Mouse (Mus musculus) spleen, adult 2 months (tissue): ENCODE measurements around the gene Rnf227. TPM values are rescaled to one million over a fixed set of nuclear protein-coding genes. Genes with fewer than 3 reads are reported as not detected.

Experiments used
- DNase-seq, 2 experiments: peaks; one replicate each; pipeline versions ENCODE4 v3.0.0 to v3.0.0-alpha.2; 2012 to 2021; ENCODE audit warnings: low spot score in 2 of 2, low read depth in 1 of 2
- H3K27ac ChIP-seq: fragments of 200-500 bp; 2 replicates; pipeline ENCODE4 v1.5.1; 2012; ENCODE audit warnings: low read length, inconsistent platforms; ENCODE audit not compliant: insufficient read depth
- H3K27me3 ChIP-seq: fragments of 200-500 bp; 2 replicates; pipeline ENCODE4 v1.6.1; 2012; ENCODE audit warnings: mild to moderate bottlenecking, moderate library complexity, low read length, inconsistent platforms; ENCODE audit not compliant: control insufficient read depth, insufficient read depth
- H3K36me3 ChIP-seq: fragments of 200-500 bp; 2 replicates; pipeline ENCODE4 v1.6.1; 2012; ENCODE audit warnings: mild to moderate bottlenecking, low read length, inconsistent platforms; ENCODE audit not compliant: control insufficient read depth, insufficient read depth
- H3K4me1 ChIP-seq: fragments of 200-500 bp; 2 replicates; pipeline ENCODE4 v1.6.1; 2011; ENCODE audit warnings: inconsistent platforms; ENCODE audit not compliant: control insufficient read depth, insufficient read depth, insufficient read length
- H3K4me3 ChIP-seq: fragments of 200-500 bp; 2 replicates; pipeline ENCODE4 v1.5.1; 2011; ENCODE audit warnings: mild to moderate bottlenecking, inconsistent platforms; ENCODE audit not compliant: insufficient read depth, insufficient read length; ENCODE audit errors: extremely low read depth
- CTCF ChIP-seq: fragments of 200-500 bp; IDR thresholded peaks from 2 replicates; pipeline ENCODE4 v1.5.1; 2011; ENCODE audit warnings: mild to moderate bottlenecking, inconsistent platforms; ENCODE audit not compliant: insufficient read depth, insufficient read length, insufficient replicate concordance; ENCODE audit errors: extremely low read depth
- POLR2A ChIP-seq: fragments of 200-500 bp; IDR thresholded peaks from 2 replicates; pipeline ENCODE4 v1.6.1; 2011; ENCODE audit warnings: low read depth, low read length, inconsistent platforms
- WGBS: fragments of 180-500 bp; shearing (Covaris S2); methylation state at CpG from one replicate; pipeline ENCODE4 v1.1.7; 2018; 5-methylcytosine and 5-hydroxymethylcytosine counted together
- polyA plus RNA-seq: library from polyadenylated mRNA; depleted of rRNA; stranded (reverse); fragments of >200 nt; gene quantifications from 2 replicates; pipeline ENCODE4 v1.2.3, GENCODE M21; 2012; rRNA removed

Rnf227 gene
- polyA plus RNA-seq, 1 experiment: 0.47 TPM

DNA sequence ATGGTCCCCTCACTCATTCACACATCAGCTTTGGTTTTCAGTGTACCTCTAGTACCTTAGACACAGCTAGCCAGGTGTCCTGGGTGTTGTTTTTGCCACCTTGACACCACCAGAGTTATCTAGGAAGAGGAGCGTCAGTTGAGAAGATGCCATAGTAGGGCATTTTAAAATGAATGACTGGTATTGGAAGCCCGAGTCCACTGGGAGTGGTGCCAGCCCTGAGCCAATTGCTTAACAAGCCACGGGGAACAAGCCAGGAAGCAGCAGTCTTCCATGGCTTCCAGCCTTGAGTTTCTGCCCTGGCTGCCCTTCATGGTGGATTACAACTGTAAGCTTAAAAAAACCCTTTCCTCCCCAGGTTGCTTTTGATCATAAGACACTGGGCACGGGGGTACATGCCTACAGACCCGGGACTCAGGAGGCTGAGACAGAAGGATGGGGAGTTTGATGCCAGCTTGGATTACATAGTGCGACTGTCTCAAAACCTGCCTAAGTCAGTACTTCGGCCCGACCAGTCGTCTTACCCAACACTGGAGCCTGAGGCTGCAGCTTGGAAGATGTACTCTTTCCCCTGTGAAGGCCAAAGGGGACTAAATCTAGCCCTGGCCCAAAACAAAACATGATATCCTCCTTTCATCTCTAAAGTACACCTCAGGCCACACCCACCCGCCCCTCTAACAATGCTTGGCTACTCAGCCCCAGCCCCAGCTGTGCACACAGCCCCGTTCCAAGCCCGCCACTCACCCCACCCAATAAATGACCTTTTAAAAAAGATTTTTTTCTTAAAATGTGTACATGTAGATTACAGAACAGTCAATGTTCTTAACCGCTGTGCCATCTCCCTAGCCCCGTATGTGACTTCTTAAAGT, 49.5 kb downstream of the Rnf227 start:
- Histone ChIP-seq H3K36me3 (no peaks in the 10 kb centered on the region), H3K4me1 (no peaks in the 10 kb centered on the region), H3K27ac (no peak overlapping the region), H3K4me3 (no peak overlapping the region), H3K27me3 (no peaks in the 10 kb centered on the region)
- no peak for DNase-seq
- WGBS: 76% methylated on average over 14 of the region's 14 CpGs
- no peak for TF ChIP-seq POLR2A
- no peak for TF ChIP-seq CTCF

DNA sequence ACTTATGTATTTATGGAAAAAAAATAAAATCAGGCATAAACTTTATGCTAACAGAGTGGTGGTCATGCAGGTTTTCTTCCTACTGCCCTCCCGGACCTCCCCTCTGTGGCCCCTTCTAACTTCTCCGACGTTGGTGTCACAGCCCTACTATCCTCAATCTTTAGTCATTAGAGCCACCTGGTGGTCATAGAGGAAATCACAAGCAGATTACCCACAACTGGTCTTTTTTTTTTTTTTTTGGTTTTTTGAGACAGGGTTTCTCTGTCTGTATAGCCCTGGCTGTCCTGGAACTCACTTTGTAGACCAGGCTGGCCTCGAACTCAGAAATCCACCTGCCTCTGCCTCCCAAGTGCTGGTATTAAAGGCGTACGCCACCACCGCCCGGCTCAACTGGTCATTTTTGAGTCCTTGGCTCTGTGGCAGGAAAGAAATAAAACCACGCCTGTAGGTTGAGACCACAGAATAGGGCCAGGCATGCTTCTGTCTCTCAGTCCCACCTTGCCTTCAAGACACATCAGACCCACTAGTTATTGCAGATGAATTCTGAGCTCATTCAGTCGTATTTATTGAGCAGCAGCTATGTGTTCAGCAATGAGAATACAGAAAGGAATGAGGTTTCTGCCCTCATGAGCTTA, 50.3 kb downstream of the Rnf227 start:
- WGBS: 46% methylated on average over 10 of the region's 10 CpGs
- DNase-seq: peak; percentile 60 to 66
- no peak overlapping the region for H3K4me3 ChIP-seq
- TF ChIP-seq POLR2A (no peak), CTCF (peak; percentile 37; the same call in 1 of the 2 replicates)
- no peaks in the 10 kb centered on the region for H3K27me3 ChIP-seq
- no peaks in the 10 kb centered on the region for H3K36me3 ChIP-seq
- H3K4me1 ChIP-seq: no peaks in the 10 kb centered on the region
- no peak overlapping the region for H3K27ac ChIP-seq

Other genes with a start within 250 kb of the Rnf227 start
- 23.3 and 25.7 TPM in 2 replicates for gene Per1, start 245.2 kb upstream of the Rnf227 start, polyA plus RNA-seq
- 0.44 and 0.55 TPM in 2 replicates for gene Hes7, start 220.1 kb upstream of the Rnf227 start, polyA plus RNA-seq
- gene 9130213A22Rik, start 217.9 kb upstream of the Rnf227 start, polyA plus RNA-seq: 0.40 and 0.69 TPM in 2 replicates
- 0.20 and 2.8 TPM in 2 replicates for gene Aloxe3, start 214.6 kb upstream of the Rnf227 start, polyA plus RNA-seq
- not detected in 2 replicates for gene Alox12b, start 183.5 kb upstream of the Rnf227 start, polyA plus RNA-seq
- gene Alox8, start 142.6 kb upstream of the Rnf227 start, polyA plus RNA-seq: 0.12 and 0.18 TPM in 2 replicates
- gene Gucy2e, start 103.4 kb upstream of the Rnf227 start, polyA plus RNA-seq: 0.02 and 0.04 TPM in 2 replicates
- 9.2 and 10.9 TPM in 2 replicates for gene Cntrob, start 16.7 kb upstream of the Rnf227 start, polyA plus RNA-seq
- gene Trappc1, start 16.5 kb upstream of the Rnf227 start, polyA plus RNA-seq: 21.2 and 28.6 TPM in 2 replicates
- gene Kcnab3, start 14.2 kb upstream of the Rnf227 start, polyA plus RNA-seq: 0.92 and 1.2 TPM in 2 replicates
- 146 and 160 TPM in 2 replicates for gene Chd3, start 28.9 kb downstream of the Rnf227 start, polyA plus RNA-seq
- 82.3 and 105 TPM in 2 replicates for gene Naa38, start 55.0 kb downstream of the Rnf227 start, polyA plus RNA-seq
- gene Cyb5d1, start 55.2 kb downstream of the Rnf227 start, polyA plus RNA-seq: 9.5 and 11.1 TPM in 2 replicates
- gene Tmem88, start 57.8 kb downstream of the Rnf227 start, polyA plus RNA-seq: 14.3 and 20.5 TPM in 2 replicates
- 15.8 and 17.0 TPM in 2 replicates for gene Kdm6b, start 73.2 kb downstream of the Rnf227 start, polyA plus RNA-seq
- gene Dnah2, start 208.6 kb downstream of the Rnf227 start, polyA plus RNA-seq: 0.29 and 0.31 TPM in 2 replicates
- gene Efnb3, start 219.7 kb downstream of the Rnf227 start, polyA plus RNA-seq: 1.1 and 1.2 TPM in 2 replicates
- 15.6 and 21.3 TPM in 2 replicates for gene Wrap53, start 239.8 kb downstream of the Rnf227 start, polyA plus RNA-seq
- gene Trp53, start 239.9 kb downstream of the Rnf227 start, polyA plus RNA-seq: 105 and 144 TPM in 2 replicates